Mouse (Mus musculus) midbrain, postnatal 0 days (tissue): ENCODE measurements around the gene Mnx1. TPM values are rescaled to one million over a fixed set of nuclear protein-coding genes. Genes with fewer than 3 reads are reported as not detected.

ENCODE experiments used
- ATAC-seq: fragments of 200-750 bp; cut with Nextera tagmentation; 2 replicates; pipeline ENCODE4 v1.8.0; 2017; ENCODE audit warnings: moderate number of reproducible peaks, mild to moderate bottlenecking, moderate TSS enrichment, moderate library complexity; ENCODE audit not compliant: low FRiP score
- DNase-seq: peaks from one replicate; pipeline ENCODE4 v3.0.0-alpha.2; 2015; ENCODE audit warnings: low spot score
- H3K27ac ChIP-seq: fragments of 300-500 bp; sonication (generic); 2 replicates; pipeline ENCODE4 v1.5.1; 2014; ENCODE audit warnings: low read depth, mild to moderate bottlenecking, low read length, mixed read lengths
- H3K27me3 ChIP-seq: fragments of 300-500 bp; sonication (generic); 2 replicates; pipeline ENCODE4 v1.6.1; 2014; ENCODE audit warnings: low read length, control low read depth, mixed read lengths; ENCODE audit not compliant: insufficient read depth
- H3K36me3 ChIP-seq: fragments of 300-500 bp; sonication (generic); 2 replicates; pipeline ENCODE4 v1.6.1; 2014; ENCODE audit warnings: low read length, control low read depth, mixed read lengths; ENCODE audit not compliant: insufficient read depth
- H3K4me1 ChIP-seq: fragments of 300-500 bp; sonication (generic); 2 replicates; pipeline ENCODE4 v1.6.1; 2014; ENCODE audit warnings: mild to moderate bottlenecking, control low read depth, antibody characterized with exemption, low read length, mixed read lengths; ENCODE audit not compliant: insufficient read depth
- H3K4me2 ChIP-seq: fragments of 300-500 bp; sonication (generic); 2 replicates; pipeline ENCODE4 v1.6.1; 2014; ENCODE audit warnings: low read depth, mild to moderate bottlenecking, low read length, mixed read lengths; ENCODE audit not compliant: poor library complexity, severe bottlenecking
- H3K4me3 ChIP-seq: fragments of 300-500 bp; sonication (generic); 2 replicates; pipeline ENCODE4 v1.5.1; 2014; ENCODE audit warnings: low read depth, mild to moderate bottlenecking, low read length, moderate library complexity
- H3K9ac ChIP-seq: fragments of 300-500 bp; sonication (generic); replicated peaks from 2 replicates; pipeline ENCODE4 v1.6.1; 2014; ENCODE audit warnings: mild to moderate bottlenecking, low read length, moderate library complexity, mixed read lengths; ENCODE audit not compliant: poor library complexity, severe bottlenecking
- H3K9me3 ChIP-seq: fragments of 300-500 bp; sonication (generic); 2 replicates; pipeline ENCODE4 v1.6.1; 2016; ENCODE audit warnings: low read length, control low read depth
- CTCF ChIP-seq: IDR thresholded peaks from 2 replicates; pipeline ENCODE4 v1.5.1; 2016; ENCODE audit warnings: antibody characterized with exemption, mild to moderate bottlenecking
- WGBS: fragments of 180-500 bp; shearing (Covaris S2); extraction: QIAGEN DNeasy Blood & Tissue Kit; methylation state at CpG from one replicate; pipeline ENCODE4 v1.1.7; 2014; 5-methylcytosine and 5-hydroxymethylcytosine counted together
- polyA plus RNA-seq: library from polyadenylated mRNA; unstranded; fragments of >200 nt; fragmentation: Nextera tagmentation; extraction: Ambion mirVana; gene quantifications from 2 replicates; pipeline ENCODE4 v1.2.1, GENCODE M21; 2015
- total RNA-seq: library from RNA; depleted of rRNA; stranded (reverse); fragments of >200 nt; gene quantifications from 2 replicates; pipeline ENCODE4 v1.2.3, GENCODE M21; 2014

The Mnx1 gene
- total and polyA plus RNA-seq, 2 experiments from 2014 or later, result not detected

DNA sequence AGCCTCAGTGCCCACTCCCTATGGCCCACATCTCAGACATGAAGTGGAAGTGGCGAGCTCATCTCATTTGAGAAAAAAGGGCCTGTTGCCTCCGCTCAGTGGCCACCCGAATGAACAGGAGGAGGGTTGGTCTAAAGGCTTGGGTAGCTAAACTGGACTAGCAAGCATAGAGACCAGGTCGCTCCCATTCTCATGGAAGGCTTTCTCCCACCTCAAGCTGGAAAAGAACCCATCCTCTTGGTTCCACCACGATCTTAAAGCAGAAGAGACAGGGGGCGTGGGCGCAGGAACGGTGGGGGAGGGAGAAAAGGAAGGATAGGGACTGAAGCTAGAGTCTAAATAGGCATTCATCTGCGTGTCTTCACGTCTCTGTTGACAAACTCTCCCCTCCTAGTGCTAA lies 3.2 kb downstream of the Mnx1 start:
- H3K4me3 ChIP-seq, result no peak overlapping the region
- H3K36me3 ChIP-seq, result no peaks in the 10 kb centered on the region
- peaks cover 12% of the 10 kb centered on the region; the same call in 1 of the 2 replicates for H3K4me1 ChIP-seq
- WGBS, result 3% methylated on average over 10 of the region's 10 CpGs
- H3K4me2 ChIP-seq, result no peak overlapping the region
- TF ChIP-seq CTCF, result no peak
- H3K27ac ChIP-seq, result no peak overlapping the region
- no peak for ATAC-seq
- H3K9me3 ChIP-seq, result no peaks in the 10 kb centered on the region
- peaks cover 81% of the 10 kb centered on the region for H3K27me3 ChIP-seq
- DNase-seq, result no peak
- H3K9ac ChIP-seq, result no peak overlapping the region

DNA sequence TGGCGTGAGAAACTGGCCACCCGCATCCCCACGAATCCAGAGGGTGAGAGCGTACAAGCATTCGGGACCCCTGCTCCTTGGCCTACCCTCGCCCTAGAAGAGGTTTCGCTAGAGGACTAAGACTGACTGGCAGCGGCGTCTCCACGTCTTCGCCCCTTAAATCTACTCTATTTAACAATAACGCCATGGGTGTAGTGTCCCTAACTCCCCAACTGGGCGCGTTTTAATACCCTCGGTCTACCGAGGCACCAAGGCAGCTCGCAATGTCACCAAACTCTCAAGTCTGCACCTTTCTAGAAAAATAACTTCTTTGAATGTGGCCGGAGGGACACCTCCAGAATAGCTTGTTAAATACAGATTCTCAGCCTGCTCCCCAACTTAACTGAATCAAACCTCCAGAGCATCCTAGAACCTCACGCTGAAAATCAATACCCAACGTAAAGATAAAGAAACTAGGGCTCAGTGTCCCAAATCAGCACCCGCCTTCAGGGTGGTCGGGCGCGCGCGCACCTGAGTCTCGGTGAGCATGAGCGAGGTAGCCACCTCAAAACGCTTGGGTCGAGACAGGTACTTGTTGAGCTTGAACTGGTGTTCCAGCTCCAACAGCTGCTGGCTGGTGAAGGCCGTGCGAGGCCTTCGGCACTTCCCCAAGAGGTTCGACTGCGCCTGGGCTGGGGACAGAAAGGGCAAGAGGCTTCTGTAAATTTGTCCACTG lies 3.9 kb downstream of the Mnx1 start:
- DNase-seq, result no peak
- peaks cover 12% of the 10 kb centered on the region; the same call in 1 of the 2 replicates for H3K4me1 ChIP-seq
- no peaks in the 10 kb centered on the region for H3K36me3 ChIP-seq
- 1% methylated on average over 35 of the region's 35 CpGs for WGBS
- H3K27me3 ChIP-seq, result peaks cover 81% of the 10 kb centered on the region
- no peak overlapping the region for H3K4me3 ChIP-seq
- no peak overlapping the region for H3K4me2 ChIP-seq
- ATAC-seq, result no peak
- TF ChIP-seq CTCF, result no peak
- H3K9me3 ChIP-seq, result no peaks in the 10 kb centered on the region
- H3K9ac ChIP-seq, result no peak overlapping the region
- H3K27ac ChIP-seq, result no peak overlapping the region

DNA sequence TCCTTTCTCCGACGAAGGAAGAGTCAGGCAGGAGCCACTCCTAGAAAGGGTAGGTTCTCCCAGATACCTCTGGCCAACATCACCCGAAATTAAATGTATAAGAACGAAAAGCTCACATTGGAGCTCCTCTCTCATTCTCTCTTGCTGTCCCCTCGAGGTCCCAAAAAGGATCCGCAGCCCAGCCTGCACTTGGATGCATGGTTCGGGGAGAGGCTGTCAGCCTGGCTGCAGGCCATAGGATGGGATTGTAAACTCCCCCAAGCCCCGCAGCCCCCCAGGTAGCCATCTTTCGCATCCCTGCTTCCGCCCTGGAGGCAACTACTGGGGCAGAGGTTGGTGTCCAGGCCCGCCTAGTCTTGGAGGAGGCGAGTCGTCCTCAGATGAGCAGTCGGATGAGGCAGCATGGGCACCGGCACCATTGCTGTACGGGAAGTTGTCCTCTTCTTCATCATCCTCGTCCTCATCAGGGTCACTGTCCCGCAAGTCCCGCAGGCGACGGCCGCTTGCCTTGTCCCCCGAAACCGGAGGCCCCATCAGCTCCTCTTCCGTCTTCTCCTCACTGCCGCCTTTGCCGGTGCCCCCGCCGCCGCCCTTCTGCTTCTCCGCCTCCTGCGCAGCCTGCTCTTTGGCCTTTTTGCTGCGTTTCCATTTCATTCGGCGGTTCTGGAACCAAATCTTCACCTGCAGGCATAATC lies 4.6 kb downstream of the Mnx1 start:
- ATAC-seq, result no peak
- H3K27ac ChIP-seq, result no peak overlapping the region
- H3K27me3 ChIP-seq, result peaks cover 79% of the 10 kb centered on the region
- H3K9ac ChIP-seq, result no peak overlapping the region
- no peak for TF ChIP-seq CTCF
- H3K4me2 ChIP-seq, result no peak overlapping the region
- no peaks in the 10 kb centered on the region for H3K9me3 ChIP-seq
- no peak for DNase-seq
- peaks cover 12% of the 10 kb centered on the region; the same call in 1 of the 2 replicates for H3K4me1 ChIP-seq
- WGBS, result under 1% methylated on average over 35 of the region's 35 CpGs
- H3K4me3 ChIP-seq, result no peak overlapping the region
- no peaks in the 10 kb centered on the region for H3K36me3 ChIP-seq

GRCm38 (mm10) chr5:29471855-29472665 lies 6.2 kb downstream of the Mnx1 start:
- H3K27me3 ChIP-seq, result peaks cover 76% of the 10 kb centered on the region
- H3K4me3 ChIP-seq, result no peak overlapping the region
- H3K4me1 ChIP-seq, result peaks cover 5% of the 10 kb centered on the region; the same call in 1 of the 2 replicates
- H3K4me2 ChIP-seq, result no peak overlapping the region
- H3K36me3 ChIP-seq, result no peaks in the 10 kb centered on the region
- under 1% methylated on average over 22 of the region's 22 CpGs for WGBS
- no peak for TF ChIP-seq CTCF
- no peak overlapping the region for H3K27ac ChIP-seq
- ATAC-seq, result no peak
- no peaks in the 10 kb centered on the region for H3K9me3 ChIP-seq
- no peak for DNase-seq
- H3K9ac ChIP-seq, result no peak overlapping the region

DNA sequence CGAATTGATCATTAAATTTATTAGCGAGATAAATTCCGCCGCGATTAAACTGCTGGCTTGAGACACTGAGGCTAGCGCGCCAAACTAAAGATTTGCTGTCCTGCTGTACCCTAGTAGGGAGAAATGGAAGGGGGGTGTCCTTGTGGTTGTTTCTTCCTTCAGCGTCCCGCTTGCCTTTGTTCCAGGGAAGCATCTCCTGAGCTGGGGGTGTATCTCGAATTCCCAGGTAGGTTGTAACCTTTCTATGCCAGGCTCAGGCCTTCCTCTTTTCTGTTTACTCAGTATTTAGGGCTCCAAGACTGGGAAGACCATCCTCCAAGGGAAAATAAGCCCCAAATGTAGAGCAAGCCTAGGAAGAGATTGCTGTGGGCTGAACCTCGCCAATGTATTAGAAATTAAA lies 6.9 kb downstream of the Mnx1 start:
- WGBS, result 1% methylated on average over 11 of the region's 11 CpGs
- ATAC-seq (no peak), DNase-seq (no peak)
- H3K4me3 ChIP-seq, result no peak overlapping the region
- H3K9me3 ChIP-seq, result no peaks in the 10 kb centered on the region
- no peak for TF ChIP-seq CTCF
- H3K9ac ChIP-seq, result no peak overlapping the region
- H3K27me3 ChIP-seq, result peaks cover 77% of the 10 kb centered on the region
- no peak overlapping the region for H3K27ac ChIP-seq
- peaks cover 5% of the 10 kb centered on the region; the same call in 1 of the 2 replicates for H3K4me1 ChIP-seq
- H3K4me2 ChIP-seq, result no peak overlapping the region
- H3K36me3 ChIP-seq, result no peaks in the 10 kb centered on the region
